Mouse (Mus musculus): ENCODE measurements around the gene Fam76a. TPM values are rescaled to one million over a fixed set of nuclear protein-coding genes. Genes with fewer than 3 reads are reported as not detected.

Fam76a gene
- 12.5 and 14.9 TPM in 2 replicates for total RNA-seq (2012; rRNA removed)

- Histone ChIP-seq H3K9ac (ENCODE audit: insufficient read depth, low read depth, low read length, poor library complexity, severe bottlenecking) (peak within 1 kb of the TSS; percentile 91), H3K4me1 (ENCODE audit: control insufficient read depth in 2 of 2, insufficient read depth in 2 of 2, low read length in 2 of 2, poor library complexity in 1 of 2) (peaks cover 0 to 8% of the 10 kb centered on the region in 2 experiments; a peak in 1 of 4 replicates), H3K4me3 (ENCODE audit: insufficient read depth in 1 of 2, low read depth in 1 of 2, low read length in 2 of 2, poor library complexity in 1 of 2, severe bottlenecking in 1 of 2) (peak within 1 kb of the TSS; percentile 93 to 94), H3K36me3 (ENCODE audit: control insufficient read depth, insufficient read depth, low read length, poor library complexity, severe bottlenecking) (no peaks in the 10 kb centered on the region), H3K9me3 (ENCODE audit: control insufficient read depth, insufficient read depth, low read depth, low read length) (no peaks in the 10 kb centered on the region), H3K27ac (ENCODE audit: insufficient read depth, low read depth, low read length, poor library complexity, severe bottlenecking) (peak within 1 kb of the TSS; percentile 54)
- peak; percentile 99 for DNase-seq (ENCODE audit: low read depth, low spot score)
- no peak for TF ChIP-seq ZNF384 (IDR thresholded peaks at IDR 0.05; ENCODE audit: low read depth, low read length)
- peak; percentile 100 for TF ChIP-seq CHD2 (IDR thresholded peaks at IDR 0.05; ENCODE audit: low read depth, low read length)
- no peak for TF ChIP-seq MAFK (IDR thresholded peaks at IDR 0.05; ENCODE audit: insufficient read depth, low read depth, low read length)
- in situ Hi-C loops (cut with MboI; ENCODE audit: low sequenced_read_pairs in 2 of 2, unreplicated experiment in 2 of 2): no loop called here
Observed at GRCm38 (mm10) chr4:132922558-132923008, at the start of gene Fam76a. TSS of gene Fam76a (minus strand) at chr4:132922558.

GRCm38 (mm10) chr4:132972101-132972500 lies 49.7 kb upstream of the Fam76a start:
- Histone ChIP-seq H3K9me3 (ENCODE audit: control insufficient read depth, insufficient read depth, low read depth, low read length) (no peaks in the 10 kb centered on the region), H3K9ac (ENCODE audit: insufficient read depth, low read depth, low read length, poor library complexity, severe bottlenecking) (no peak overlapping the region), H3K27ac (ENCODE audit: insufficient read depth, low read depth, low read length, poor library complexity, severe bottlenecking) (no peak overlapping the region), H3K36me3 (ENCODE audit: control insufficient read depth, insufficient read depth, low read length, poor library complexity, severe bottlenecking) (no peaks in the 10 kb centered on the region), H3K4me1 (ENCODE audit: control insufficient read depth in 2 of 2, insufficient read depth in 2 of 2, low read length in 2 of 2, poor library complexity in 1 of 2) (peaks cover 14 to 64% of the 10 kb centered on the region in 2 experiments), H3K4me3 (ENCODE audit: insufficient read depth in 1 of 2, low read depth in 1 of 2, low read length in 2 of 2, poor library complexity in 1 of 2, severe bottlenecking in 1 of 2) (no peak overlapping the region)
- in situ Hi-C loops (cut with MboI; ENCODE audit: low sequenced_read_pairs in 2 of 2, unreplicated experiment in 2 of 2): no loop called here
- no peak for DNase-seq (ENCODE audit: low read depth, low spot score)
- TF ChIP-seq ZNF384 (IDR thresholded peaks at IDR 0.05; ENCODE audit: low read depth, low read length) (no peak), CHD2 (IDR thresholded peaks at IDR 0.05; ENCODE audit: low read depth, low read length) (no peak), MAFK (IDR thresholded peaks at IDR 0.05; ENCODE audit: insufficient read depth, low read depth, low read length) (no peak), HCFC1 (IDR thresholded peaks at IDR 0.05; ENCODE audit: borderline replicate concordance, insufficient read depth, low read length) (no peak), ZC3H11A (IDR thresholded peaks at IDR 0.05; ENCODE audit: borderline replicate concordance, low read depth, low read length) (no peak)

- Histone ChIP-seq H3K36me3 (ENCODE audit: control insufficient read depth, insufficient read depth, low read length, poor library complexity, severe bottlenecking) (no peaks in the 10 kb centered on the region), H3K9me3 (ENCODE audit: control insufficient read depth, insufficient read depth, low read depth, low read length) (no peaks in the 10 kb centered on the region), H3K4me1 (ENCODE audit: control insufficient read depth in 2 of 2, insufficient read depth in 2 of 2, low read length in 2 of 2, poor library complexity in 1 of 2) (peaks cover 14 to 59% of the 10 kb centered on the region in 2 experiments), H3K9ac (ENCODE audit: insufficient read depth, low read depth, low read length, poor library complexity, severe bottlenecking) (no peak overlapping the region), H3K27ac (ENCODE audit: insufficient read depth, low read depth, low read length, poor library complexity, severe bottlenecking) (no peak overlapping the region), H3K4me3 (ENCODE audit: insufficient read depth in 1 of 2, low read depth in 1 of 2, low read length in 2 of 2, poor library complexity in 1 of 2, severe bottlenecking in 1 of 2) (no peak overlapping the region)
- DNase-seq (ENCODE audit: low read depth, low spot score): no peak
- in situ Hi-C loops (cut with MboI; ENCODE audit: low sequenced_read_pairs in 2 of 2, unreplicated experiment in 2 of 2): no loop called here
- TF ChIP-seq HCFC1 (IDR thresholded peaks at IDR 0.05; ENCODE audit: borderline replicate concordance, insufficient read depth, low read length): no peak
- TF ChIP-seq MAFK (IDR thresholded peaks at IDR 0.05; ENCODE audit: insufficient read depth, low read depth, low read length): no peak
- TF ChIP-seq CHD2 (IDR thresholded peaks at IDR 0.05; ENCODE audit: low read depth, low read length): no peak
- TF ChIP-seq ZNF384 (IDR thresholded peaks at IDR 0.05; ENCODE audit: low read depth, low read length): no peak
- TF ChIP-seq ZC3H11A (IDR thresholded peaks at IDR 0.05; ENCODE audit: borderline replicate concordance, low read depth, low read length): no peak
Observed at GRCm38 (mm10) chr4:132971601-132972000, 49.2 kb upstream of the Fam76a start.

- Histone ChIP-seq H3K9ac (ENCODE audit: insufficient read depth, low read depth, low read length, poor library complexity, severe bottlenecking) (no peak overlapping the region; the same call in 1 of the 2 replicates), H3K36me3 (ENCODE audit: control insufficient read depth, insufficient read depth, low read length, poor library complexity, severe bottlenecking) (no peaks in the 10 kb centered on the region), H3K9me3 (ENCODE audit: control insufficient read depth, insufficient read depth, low read depth, low read length) (no peaks in the 10 kb centered on the region), H3K4me3 (ENCODE audit: insufficient read depth in 1 of 2, low read depth in 1 of 2, low read length in 2 of 2, poor library complexity in 1 of 2, severe bottlenecking in 1 of 2) (no peak overlapping the region), H3K4me1 (ENCODE audit: control insufficient read depth in 2 of 2, insufficient read depth in 2 of 2, low read length in 2 of 2, poor library complexity in 1 of 2) (peaks cover 12 to 51% of the 10 kb centered on the region in 2 experiments), H3K27ac (ENCODE audit: insufficient read depth, low read depth, low read length, poor library complexity, severe bottlenecking) (peak overlapping the region; percentile 87; the same call in 1 of the 2 replicates)
- no peak for TF ChIP-seq ZC3H11A (IDR thresholded peaks at IDR 0.05; ENCODE audit: borderline replicate concordance, low read depth, low read length)
- 0 out of 2 replicates have a peak, but pooled peaks have one; percentile 11 for TF ChIP-seq CHD2 (IDR thresholded peaks at IDR 0.05; ENCODE audit: low read depth, low read length)
- in situ Hi-C loops (cut with MboI; ENCODE audit: low sequenced_read_pairs in 2 of 2, unreplicated experiment in 2 of 2): no loop called here
- peak; percentile 67 for DNase-seq (ENCODE audit: low read depth, low spot score)
Observed at GRCm38 (mm10) chr4:132968105-132968938, 46.0 kb upstream of the Fam76a start.
